Mouse (Mus musculus) G1E (cell line): ENCODE measurements around the gene Nrg4. TPM values are rescaled to one million over a fixed set of nuclear protein-coding genes. Genes with fewer than 3 reads are reported as not detected.
"Not testable (repeated sequence)": the region's sequence is repeated elsewhere in the genome, so short reads cannot be mapped to it uniquely, and the experiment has no call there.

Experiments used
- ATAC-seq: 2 replicates; pipeline ENCODE4 v1.8.0; 2016; ENCODE audit warnings: mild to moderate bottlenecking; ENCODE audit not compliant: insufficient number of reproducible peaks, poor library complexity, low FRiP score, severe bottlenecking; ENCODE audit errors: extremely low read depth
- DNase-seq: peaks from one replicate; pipeline ENCODE4 v3.0.0; 2012; ENCODE audit warnings: low spot score
- H3K27me3 ChIP-seq: 2 replicates; pipeline ENCODE4 v1.6.1; 2012; ENCODE audit warnings: mild to moderate bottlenecking, low read length, inconsistent platforms; ENCODE audit not compliant: insufficient read depth
- H3K36me3 ChIP-seq: replicated peaks from 2 replicates; pipeline ENCODE3; 2012; ENCODE audit warnings: mild to moderate bottlenecking, inconsistent platforms
- H3K4me1 ChIP-seq: 2 replicates; pipeline ENCODE4 v1.6.1; 2012; ENCODE audit warnings: low read depth, low read length, inconsistent platforms, mixed read lengths; ENCODE audit not compliant: insufficient read depth
- H3K4me3 ChIP-seq: 2 replicates; pipeline ENCODE4 v1.5.1; 2012; ENCODE audit warnings: low read depth, mild to moderate bottlenecking, inconsistent platforms, low read length, moderate library complexity, mixed read lengths
- H3K9me3 ChIP-seq: replicated peaks from 2 replicates; pipeline ENCODE4 v1.6.1; 2012; ENCODE audit warnings: inconsistent platforms
- CTCF ChIP-seq: IDR thresholded peaks from 2 replicates; pipeline ENCODE4 v1.5.1; 2012; ENCODE audit warnings: low read depth, low read length, inconsistent platforms, mixed read lengths
- GATA1 ChIP-seq: IDR thresholded peaks from 2 replicates; pipeline ENCODE4 v1.6.1; 2012; ENCODE audit warnings: borderline replicate concordance, low read length, inconsistent platforms, mixed read lengths
- GATA2 ChIP-seq: IDR thresholded peaks from 2 replicates; pipeline ENCODE4 v1.6.1; 2012; ENCODE audit warnings: low read depth, low read length, inconsistent platforms, borderline replicate concordance
- POLR2AphosphoS5 ChIP-seq: IDR thresholded peaks from 2 replicates; pipeline ENCODE4 v1.6.1; 2012; ENCODE audit warnings: low read depth, low read length, inconsistent platforms; ENCODE audit not compliant: insufficient replicate concordance
- TAL1 ChIP-seq: conservative IDR thresholded peaks from 2 replicates; pipeline ENCODE4 v1.6.1; 2012; ENCODE audit warnings: low read depth, low read length, inconsistent platforms, mixed read lengths
- polyA plus RNA-seq: library from polyadenylated mRNA; stranded (reverse); fragments of >175 nt; gene quantifications from 2 replicates; pipeline ENCODE4 v1.2.3, GENCODE M21; 2012
- total RNA-seq, 2 experiments: library from RNA; stranded (forward) in 1 of 2; stranded (reverse) in 1 of 2; fragments of 200-1000 nt in 1 of 2; fragments of >200 nt in 1 of 2; fragmentation: Nextera tagmentation in 1 of 2; gene quantifications; 2 replicates each; pipeline ENCODE4 v1.2.3; 2014 to 2017

The Nrg4 gene
- total and polyA plus RNA-seq, 3 experiments: 0.22 TPM; not detected in 2

DNA sequence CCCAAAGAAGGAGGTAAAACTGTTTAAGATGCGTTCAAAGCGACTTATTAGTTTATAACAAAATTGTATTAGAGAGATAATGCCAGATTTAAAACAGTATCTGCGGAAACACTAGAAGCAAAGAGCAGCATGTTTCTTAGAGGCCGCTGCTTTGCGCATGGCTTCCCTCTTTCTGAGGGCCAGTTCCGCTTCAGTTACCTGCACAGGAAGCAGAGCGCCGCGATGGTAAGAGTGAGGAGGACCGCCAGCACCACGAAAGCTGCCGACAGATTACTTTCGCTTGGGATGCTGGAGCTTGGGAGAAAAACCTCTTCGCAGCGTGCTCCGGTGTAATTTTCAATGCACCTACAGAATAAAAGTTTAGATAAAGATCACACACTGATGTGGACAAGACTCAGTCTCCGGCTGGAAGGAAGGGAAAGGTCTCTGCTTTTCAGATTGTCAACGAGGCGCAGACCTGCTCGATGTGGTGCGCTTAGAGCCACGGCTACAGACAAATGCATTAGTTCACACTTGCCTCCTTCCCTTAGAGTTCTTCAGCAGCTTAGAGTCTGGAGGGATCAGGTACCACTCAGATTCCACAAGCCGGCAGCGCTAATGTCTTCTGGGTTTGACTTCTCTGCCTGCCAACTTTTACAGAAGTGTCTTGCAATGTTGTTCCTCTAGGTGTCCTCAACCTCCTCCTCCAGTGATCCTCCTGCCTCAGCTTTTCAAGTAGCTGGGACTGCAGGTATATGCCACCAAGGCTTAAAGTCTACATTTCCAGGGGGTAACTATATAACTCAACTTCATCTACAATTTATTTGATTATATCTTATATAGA lies 84.6 kb downstream of the Nrg4 start:
- Histone ChIP-seq H3K27me3 (peaks cover 18% of the 10 kb centered on the region), H3K9me3 (no peaks in the 10 kb centered on the region), H3K36me3 (no peaks in the 10 kb centered on the region), H3K4me3 (no peak overlapping the region), H3K4me1 (no peaks in the 10 kb centered on the region)
- no peak for TF ChIP-seq CTCF
- no peak for TF ChIP-seq GATA2
- TF ChIP-seq POLR2AphosphoS5: no peak
- no peak for TF ChIP-seq TAL1
- no peak for TF ChIP-seq GATA1
- ATAC-seq (no peak), DNase-seq (no peak)

DNA sequence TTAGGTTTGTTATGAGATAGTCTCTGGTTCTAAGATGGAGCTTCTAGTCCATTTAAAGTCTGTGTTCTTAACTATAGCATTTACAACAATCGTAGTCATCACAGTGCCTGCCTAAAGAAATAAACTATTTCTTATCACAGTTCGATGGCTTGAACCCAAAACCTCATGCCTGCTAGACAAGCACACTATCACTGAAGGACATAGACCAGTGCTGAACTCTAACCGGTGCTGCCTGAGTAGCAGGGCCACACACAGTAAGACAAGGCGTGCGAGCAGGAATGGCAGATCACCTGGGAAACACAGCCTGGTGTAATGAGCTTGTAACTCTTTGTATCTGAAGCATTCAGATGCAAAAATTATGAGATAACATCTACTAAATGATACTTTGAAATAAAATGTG lies 85.8 kb downstream of the Nrg4 start:
- H3K4me3 ChIP-seq: no peak overlapping the region
- H3K9me3 ChIP-seq: no peaks in the 10 kb centered on the region
- TF ChIP-seq TAL1: no peak
- no peak for TF ChIP-seq GATA2
- TF ChIP-seq CTCF: no peak
- TF ChIP-seq POLR2AphosphoS5: no peak
- DNase-seq: no peak
- no peaks in the 10 kb centered on the region for H3K4me1 ChIP-seq
- no peaks in the 10 kb centered on the region for H3K36me3 ChIP-seq
- no peak for ATAC-seq
- H3K27me3 ChIP-seq: peaks cover 18% of the 10 kb centered on the region

DNA sequence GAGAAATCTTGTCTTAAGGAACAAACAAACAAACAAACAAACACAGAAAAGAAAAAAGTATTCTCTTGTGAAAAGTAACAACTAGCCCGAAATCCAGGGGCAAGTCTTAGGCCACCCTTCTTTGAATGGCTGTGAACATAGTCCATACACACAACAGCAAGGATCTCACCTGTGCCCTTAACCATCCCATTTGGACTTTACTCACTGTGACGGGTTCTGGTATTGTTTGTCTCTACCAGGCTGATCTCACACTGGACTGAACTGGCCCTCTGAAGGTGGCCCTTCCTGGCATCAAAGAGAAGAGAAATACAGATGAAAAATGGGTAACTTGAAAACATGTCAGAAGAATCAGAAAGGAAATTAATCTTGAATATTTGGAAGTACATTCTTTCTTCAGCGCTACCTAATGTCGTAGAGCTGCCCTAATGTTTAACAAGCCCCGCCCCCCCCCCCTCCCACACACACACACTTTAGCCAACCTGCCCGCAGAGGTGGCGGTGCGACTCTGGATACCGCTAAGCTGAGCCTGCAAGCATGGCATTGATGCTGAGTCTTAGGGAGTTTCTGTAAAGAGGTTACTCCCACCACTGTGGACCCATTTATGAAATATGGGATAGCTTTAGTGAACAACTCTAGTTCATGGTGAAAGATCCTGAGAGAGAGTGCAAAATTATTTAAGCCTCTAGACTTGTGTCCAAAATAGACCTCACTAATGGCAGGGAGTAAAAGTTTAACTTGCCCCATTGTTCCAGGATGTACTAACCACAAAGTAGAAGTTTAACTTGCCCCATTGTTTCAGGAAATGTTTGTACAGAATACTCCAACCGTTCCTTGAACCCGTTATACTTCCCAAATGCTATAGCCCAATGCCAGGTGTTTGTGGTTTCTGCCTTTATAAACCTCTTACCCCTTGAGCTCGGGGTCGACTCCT lies 90.1 kb downstream of the Nrg4 start:
- DNase-seq: no peak
- no peak for ATAC-seq
- H3K4me3 ChIP-seq: no peak overlapping the region
- H3K27me3 ChIP-seq: peaks cover 17% of the 10 kb centered on the region
- no peaks in the 10 kb centered on the region for H3K36me3 ChIP-seq
- no peaks in the 10 kb centered on the region; the same call in 1 of the 2 replicates for H3K9me3 ChIP-seq
- TF ChIP-seq GATA1: no peak
- TF ChIP-seq CTCF: no peak
- TF ChIP-seq POLR2AphosphoS5: no peak
- TF ChIP-seq TAL1: no peak
- TF ChIP-seq GATA2: no peak
- H3K4me1 ChIP-seq: 0 out of 2 replicates have a peak, but pooled peaks cover 2% of the 10 kb centered on the region

DNA sequence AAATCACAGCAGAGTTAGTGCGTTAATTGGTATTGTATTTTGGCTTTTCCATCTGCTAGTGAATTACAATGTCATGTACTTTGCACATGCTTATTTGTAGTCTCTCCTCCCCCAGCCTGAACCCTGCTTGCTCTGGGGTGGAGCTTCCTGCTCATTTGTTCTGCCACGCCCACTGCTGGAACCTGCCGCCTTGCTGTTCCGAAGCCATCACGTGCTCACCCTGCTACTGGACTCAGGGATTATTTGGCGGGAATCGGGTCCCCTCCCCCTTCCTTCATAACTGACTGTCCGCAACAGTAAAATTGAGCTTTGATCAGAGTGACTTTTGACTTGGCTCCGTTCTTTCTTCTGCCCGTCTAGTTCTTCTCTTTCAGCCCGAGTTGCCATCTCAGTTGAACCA lies 93.6 kb downstream of the Nrg4 start:
- H3K27me3 ChIP-seq: peaks cover 11% of the 10 kb centered on the region
- H3K9me3 ChIP-seq, H3K4me3 ChIP-seq, H3K4me1 ChIP-seq, ATAC-seq, H3K36me3 ChIP-seq, DNase-seq: not testable (repeated sequence)

DNA sequence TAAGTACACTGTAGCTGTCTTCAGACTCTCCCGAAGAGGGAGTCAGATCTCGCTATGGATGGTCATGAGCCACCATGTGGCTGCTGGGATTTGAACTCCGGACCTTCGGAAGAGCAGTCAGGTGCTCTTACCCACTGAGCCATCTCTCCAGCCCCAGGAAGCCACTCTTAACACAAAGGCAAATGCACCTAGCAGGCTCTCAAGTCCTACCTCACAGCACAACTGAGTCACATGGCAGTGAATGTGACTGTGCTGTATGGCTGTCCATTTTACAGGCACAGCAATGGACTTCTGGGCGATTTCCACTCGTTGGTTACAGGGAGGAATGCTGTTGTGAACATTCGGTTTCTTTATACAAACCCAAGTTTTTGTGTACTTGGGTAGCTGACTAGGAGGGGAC lies 94.1 kb downstream of the Nrg4 start:
- no peak for DNase-seq
- H3K9me3 ChIP-seq: no peaks in the 10 kb centered on the region; the same call in 1 of the 2 replicates
- no peaks in the 10 kb centered on the region for H3K36me3 ChIP-seq
- TF ChIP-seq CTCF: no peak
- no peak for TF ChIP-seq TAL1
- no peak for TF ChIP-seq GATA1
- no peak for TF ChIP-seq GATA2
- TF ChIP-seq POLR2AphosphoS5: no peak
- H3K4me1 ChIP-seq: 0 out of 2 replicates have a peak, but pooled peaks cover 2% of the 10 kb centered on the region
- H3K4me3 ChIP-seq: no peak overlapping the region
- H3K27me3 ChIP-seq: peaks cover 7% of the 10 kb centered on the region
- ATAC-seq: no peak

DNA sequence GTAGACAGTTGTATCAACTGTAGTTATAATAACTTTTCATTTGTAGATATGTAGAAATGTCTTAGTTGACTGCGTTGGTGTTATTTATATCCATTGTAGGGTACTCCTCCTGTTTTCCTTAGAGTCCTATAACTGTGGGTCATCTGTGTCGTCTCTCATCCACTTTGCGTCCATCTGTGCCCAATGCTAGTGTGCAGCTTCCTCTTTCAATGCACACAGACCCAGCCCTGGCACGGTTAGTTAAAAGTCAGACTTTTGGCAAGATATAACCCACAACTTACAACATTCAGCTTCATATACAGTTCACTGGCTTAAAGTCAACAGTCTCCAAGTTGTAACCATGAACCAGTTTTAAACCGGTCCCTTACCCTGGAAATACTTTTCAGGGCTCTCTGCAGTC lies 94.5 kb downstream of the Nrg4 start:
- no peak for TF ChIP-seq POLR2AphosphoS5
- no peak for TF ChIP-seq GATA2
- no peak for TF ChIP-seq CTCF
- no peak for TF ChIP-seq TAL1
- TF ChIP-seq GATA1: no peak
- H3K4me3 ChIP-seq: no peak overlapping the region
- ATAC-seq (no peak), DNase-seq (no peak)
- H3K36me3 ChIP-seq: no peaks in the 10 kb centered on the region
- H3K27me3 ChIP-seq: peaks cover 7% of the 10 kb centered on the region
- 0 out of 2 replicates have a peak, but pooled peaks cover 2% of the 10 kb centered on the region for H3K4me1 ChIP-seq
- no peaks in the 10 kb centered on the region; the same call in 1 of the 2 replicates for H3K9me3 ChIP-seq
